Mouse (Mus musculus): Measurements from ENCODE around the gene Tbk1.

DNA sequence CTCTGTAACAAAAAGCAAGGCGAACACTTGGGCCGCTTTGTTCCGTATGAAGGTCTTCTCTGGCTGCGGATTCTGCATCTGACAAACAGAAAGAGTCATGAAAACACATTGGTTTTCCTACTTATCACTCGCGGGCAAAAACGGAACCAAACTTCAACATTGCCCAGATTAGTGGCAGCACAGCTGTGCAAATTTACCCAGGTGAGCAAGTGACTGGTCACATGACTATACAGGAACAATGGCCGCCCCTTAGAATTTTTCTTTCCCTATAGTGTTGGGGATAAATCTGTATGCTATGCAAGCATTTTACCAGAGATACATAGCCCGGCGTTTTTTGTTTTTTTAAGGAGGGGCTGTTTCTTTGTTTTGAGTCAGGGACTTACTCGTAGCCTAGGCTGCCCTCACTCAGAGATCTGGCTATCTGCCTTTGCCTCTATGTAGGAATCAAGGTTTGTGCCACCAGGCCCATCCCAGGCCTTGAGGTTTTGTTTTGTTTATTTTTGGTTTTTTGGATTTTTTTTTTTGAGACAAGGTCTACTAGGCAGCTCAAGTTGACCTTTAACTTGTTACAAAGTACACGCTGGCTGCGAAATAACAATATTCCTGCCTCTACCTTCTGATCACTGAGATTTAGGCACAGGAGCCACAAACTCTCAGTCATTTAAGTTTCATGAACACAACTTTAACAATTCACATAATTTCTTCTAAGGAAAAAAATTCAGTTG, 28.7 kb upstream of the Tbk1 start:
- TF ChIP-seq EP300 (IDR thresholded peaks at IDR 0.05; ENCODE audit: low read depth) (no peak), CTCF (IDR thresholded peaks at IDR 0.05; ENCODE audit: low read depth) (no peak)

All from liver, postnatal 0 days (tissue).